Mouse (Mus musculus) erythroblast, embryonic 14.5 days (primary cell): ENCODE data around the gene Sun1. TPM values are rescaled to one million over a fixed set of nuclear protein-coding genes. Genes with fewer than 3 reads are reported as not detected.

ENCODE experiments used
- H3K27me3 ChIP-seq: 2 replicates; pipeline ENCODE4 v1.6.1; 2012; ENCODE audit warnings: inconsistent platforms; ENCODE audit not compliant: control insufficient read depth
- H3K36me3 ChIP-seq: 2 replicates; pipeline ENCODE4 v1.6.1; 2012; ENCODE audit warnings: mild to moderate bottlenecking, inconsistent platforms; ENCODE audit not compliant: control insufficient read depth
- H3K4me1 ChIP-seq: 2 replicates; pipeline ENCODE4 v1.6.1; 2012; ENCODE audit warnings: inconsistent platforms; ENCODE audit not compliant: control insufficient read depth
- H3K4me3 ChIP-seq: replicated peaks from 2 replicates; pipeline ENCODE3; 2012; ENCODE audit warnings: moderate library complexity, mild to moderate bottlenecking, inconsistent platforms
- H3K9me3 ChIP-seq: 2 replicates; pipeline ENCODE4 v1.6.1; 2012; ENCODE audit warnings: low read length, inconsistent platforms, mixed read lengths; ENCODE audit not compliant: control insufficient read depth
- GATA1 ChIP-seq: IDR thresholded peaks from 2 replicates; pipeline ENCODE4 v1.6.1; 2012; ENCODE audit warnings: low read length, inconsistent platforms, mixed read lengths
- TAL1 ChIP-seq: IDR thresholded peaks from 3 replicates; pipeline ENCODE4 v1.6.1; 2012; ENCODE audit warnings: low read length, inconsistent platforms, mixed read lengths
- polyA plus RNA-seq: library from polyadenylated mRNA; stranded (reverse); fragments of >175 nt; gene quantifications from 2 replicates; pipeline ENCODE4 v1.2.3, GENCODE M21; 2012

Gene Sun1
- polyA plus RNA-seq, 1 experiment, result 0.91 TPM

- H3K36me3 ChIP-seq, result peaks cover 58% of the 10 kb centered on the region
- no peak for TF ChIP-seq GATA1
- TF ChIP-seq TAL1, result no peak
- H3K4me1 ChIP-seq, result peaks cover 93% of the 10 kb centered on the region
- no peak overlapping the region for H3K4me3 ChIP-seq
- H3K27me3 ChIP-seq, result no peaks in the 10 kb centered on the region
- H3K9me3 ChIP-seq, result no peaks in the 10 kb centered on the region
Measured at GRCm38 (mm10) chr5:139203312-139203711, 2.9 kb downstream of the Sun1 start.

- H3K4me3 ChIP-seq, result no peak overlapping the region
- peaks cover 89% of the 10 kb centered on the region for H3K4me1 ChIP-seq
- TF ChIP-seq GATA1, result no peak
- TF ChIP-seq TAL1, result no peak
- H3K27me3 ChIP-seq, result no peaks in the 10 kb centered on the region
- peaks cover 84% of the 10 kb centered on the region for H3K36me3 ChIP-seq
- no peaks in the 10 kb centered on the region for H3K9me3 ChIP-seq
Measured at GRCm38 (mm10) chr5:139206081-139206480, 5.6 kb downstream of the Sun1 start.

GRCm38 (mm10) chr5:139206525-139206924 is 6.1 kb downstream of the Sun1 start:
- no peak overlapping the region for H3K4me3 ChIP-seq
- peaks cover 85% of the 10 kb centered on the region for H3K36me3 ChIP-seq
- peaks cover 84% of the 10 kb centered on the region for H3K4me1 ChIP-seq
- H3K9me3 ChIP-seq, result no peaks in the 10 kb centered on the region
- no peak for TF ChIP-seq TAL1
- TF ChIP-seq GATA1, result no peak
- no peaks in the 10 kb centered on the region for H3K27me3 ChIP-seq

- H3K4me3 ChIP-seq, result no peak overlapping the region
- TF ChIP-seq TAL1 (no peak), GATA1 (no peak)
- H3K27me3 ChIP-seq, result no peaks in the 10 kb centered on the region
- peaks cover 91% of the 10 kb centered on the region for H3K36me3 ChIP-seq
- H3K9me3 ChIP-seq, result no peaks in the 10 kb centered on the region
- peaks cover 69% of the 10 kb centered on the region for H3K4me1 ChIP-seq
Measured at GRCm38 (mm10) chr5:139208183-139208582, 7.7 kb downstream of the Sun1 start.

GRCm38 (mm10) chr5:139208871-139209684 is 8.6 kb downstream of the Sun1 start:
- Histone ChIP-seq H3K4me1 (peaks cover 63% of the 10 kb centered on the region), H3K4me3 (no peak overlapping the region), H3K9me3 (no peaks in the 10 kb centered on the region), H3K27me3 (no peaks in the 10 kb centered on the region), H3K36me3 (peaks cover 91% of the 10 kb centered on the region)
- TF ChIP-seq GATA1, result no peak
- TF ChIP-seq TAL1, result no peak

- no peaks in the 10 kb centered on the region for H3K9me3 ChIP-seq
- H3K27me3 ChIP-seq, result no peaks in the 10 kb centered on the region
- peaks cover 92% of the 10 kb centered on the region for H3K36me3 ChIP-seq
- peaks cover 62% of the 10 kb centered on the region for H3K4me1 ChIP-seq
- TF ChIP-seq TAL1, result no peak
- TF ChIP-seq GATA1, result no peak
- no peak overlapping the region for H3K4me3 ChIP-seq
Measured at GRCm38 (mm10) chr5:139209685-139210026, 9.2 kb downstream of the Sun1 start.

GRCm38 (mm10) chr5:139211737-139212385 is 11.4 kb downstream of the Sun1 start:
- Histone ChIP-seq H3K27me3 (no peaks in the 10 kb centered on the region), H3K36me3 (peaks cover 94% of the 10 kb centered on the region), H3K9me3 (no peaks in the 10 kb centered on the region), H3K4me3 (no peak overlapping the region), H3K4me1 (peaks cover 52% of the 10 kb centered on the region)
- TF ChIP-seq TAL1 (no peak), GATA1 (no peak)

- Histone ChIP-seq H3K36me3 (peaks cover 77% of the 10 kb centered on the region), H3K4me3 (no peak overlapping the region), H3K4me1 (peaks cover 32% of the 10 kb centered on the region)
Measured at GRCm38 (mm10) chr5:139214298-139214697, 13.9 kb downstream of the Sun1 start.

GRCm38 (mm10) chr5:139215184-139215583 is 14.7 kb downstream of the Sun1 start:
- no peaks in the 10 kb centered on the region for H3K9me3 ChIP-seq
- peaks cover 74% of the 10 kb centered on the region for H3K36me3 ChIP-seq
- H3K4me1 ChIP-seq, result peaks cover 29% of the 10 kb centered on the region
- TF ChIP-seq TAL1 (no peak), GATA1 (no peak)
- no peaks in the 10 kb centered on the region for H3K27me3 ChIP-seq
- no peak overlapping the region for H3K4me3 ChIP-seq

More at GRCm38 (mm10) chr5:139214298-139214697, 13.9 kb downstream of the Sun1 start:
- TF ChIP-seq GATA1, result no peak
- TF ChIP-seq TAL1, result no peak
- H3K9me3 ChIP-seq, result no peaks in the 10 kb centered on the region
- no peaks in the 10 kb centered on the region for H3K27me3 ChIP-seq
